Mouse (Mus musculus): Measurements from ENCODE around the gene Sppl2a. TPM values are rescaled to one million over a fixed set of nuclear protein-coding genes. Genes with fewer than 3 reads are reported as not detected.
"Not testable (repeated sequence)": the region's sequence is repeated elsewhere in the genome, so short reads cannot be mapped to it uniquely, and the experiment has no call there.

Gene Sppl2a
- 10 to 100 TPM; 52.7 to 55.7 TPM for total RNA-seq (2021)
- long read RNA-seq, experiment 1, full-length matches to known transcripts = 10 of 20 reads
- long read RNA-seq, experiment 1, partial matches to known transcripts = 3 of 20 reads
- long read RNA-seq, experiment 1, other reads (novel, unspliced or antisense) = 7 of 20 reads
- long read RNA-seq, experiment 2, full-length matches to known transcripts = 15 of 26 reads
- long read RNA-seq, experiment 2, partial matches to known transcripts = 3 of 26 reads
- long read RNA-seq, experiment 2, other reads (novel, unspliced or antisense) = 8 of 26 reads

DNA sequence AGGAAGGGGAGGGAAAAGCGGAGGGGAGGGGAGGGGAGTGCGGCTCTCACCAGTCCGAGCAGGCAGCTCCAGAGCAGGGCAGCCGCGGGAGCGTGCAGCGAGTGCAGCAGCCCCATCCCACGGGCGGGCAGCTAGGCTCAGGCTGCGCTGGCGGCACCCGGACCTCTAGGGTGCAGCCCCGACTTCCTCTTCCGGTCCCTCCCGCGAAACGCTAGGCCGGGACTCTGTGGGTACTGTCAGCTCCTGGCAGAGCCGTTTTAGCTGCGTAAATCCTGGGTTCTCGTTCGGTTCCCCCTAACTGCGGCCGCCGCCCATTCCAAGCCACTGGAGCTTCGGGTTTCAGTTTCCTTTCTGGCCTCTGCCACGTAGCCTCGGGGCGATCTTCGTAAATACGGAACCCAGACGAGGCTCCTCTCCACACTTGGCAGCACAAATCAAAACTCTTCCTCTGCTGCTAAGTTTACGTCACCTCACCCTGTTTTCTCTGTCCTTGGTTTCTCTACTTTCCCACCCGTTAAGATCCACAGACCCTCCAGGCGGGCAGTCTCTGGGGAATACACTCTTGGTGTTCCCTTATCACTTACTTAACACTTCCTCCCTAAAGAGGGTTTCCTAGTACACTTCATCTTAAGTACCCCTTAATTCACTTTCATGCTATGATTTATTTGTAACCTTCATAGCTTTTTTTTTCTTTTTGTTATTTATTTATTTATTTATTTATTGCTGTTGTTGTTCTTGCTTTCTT, at the start of gene Sppl2a:
Gene Sppl2a (minus strand): TSS at position 339 of the 745 bp plus-strand sequence.
- peak; percentile 88 for DNase-seq

DNA sequence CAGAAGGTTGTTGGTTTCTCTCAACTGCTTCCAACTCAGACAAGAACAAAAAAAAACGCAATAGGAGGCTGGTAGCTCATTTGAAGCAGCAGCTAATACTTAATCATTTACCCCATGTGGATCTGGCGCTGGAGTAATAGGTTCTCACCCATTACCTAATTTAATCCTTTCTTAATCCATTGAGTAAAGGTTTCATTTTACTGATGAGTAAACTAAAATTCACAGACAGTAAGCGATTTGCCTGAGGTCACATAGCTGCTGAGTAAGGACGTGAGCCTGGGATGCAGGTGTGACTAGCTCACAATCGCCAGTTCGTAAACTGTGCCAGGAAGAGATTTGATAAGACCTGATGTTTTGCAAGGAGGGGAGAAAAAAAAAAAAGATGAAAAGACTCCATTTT, 44.4 kb upstream of the Sppl2a start:
- DNase-seq = no peak

DNA sequence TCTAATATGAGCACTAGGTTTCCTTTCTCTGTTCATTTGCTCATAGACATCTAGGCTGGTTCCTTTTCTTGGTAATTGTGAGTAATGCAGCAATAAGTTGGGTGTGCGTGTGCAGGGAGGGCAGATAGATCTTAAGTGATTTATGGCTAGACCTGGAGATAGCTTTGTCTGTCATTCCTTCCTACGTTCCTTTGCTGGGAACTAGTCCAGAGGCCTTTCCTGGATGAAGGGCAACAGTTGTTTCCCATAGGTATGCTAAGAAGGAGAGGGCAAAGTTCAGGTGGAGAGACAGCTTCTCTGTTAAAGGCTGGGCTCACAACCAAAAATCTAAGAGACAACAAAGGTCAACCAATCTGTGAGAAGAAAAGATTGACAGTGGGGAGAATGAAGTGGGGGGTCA, 28.7 kb upstream of the Sppl2a start:
- no peak for DNase-seq

DNA sequence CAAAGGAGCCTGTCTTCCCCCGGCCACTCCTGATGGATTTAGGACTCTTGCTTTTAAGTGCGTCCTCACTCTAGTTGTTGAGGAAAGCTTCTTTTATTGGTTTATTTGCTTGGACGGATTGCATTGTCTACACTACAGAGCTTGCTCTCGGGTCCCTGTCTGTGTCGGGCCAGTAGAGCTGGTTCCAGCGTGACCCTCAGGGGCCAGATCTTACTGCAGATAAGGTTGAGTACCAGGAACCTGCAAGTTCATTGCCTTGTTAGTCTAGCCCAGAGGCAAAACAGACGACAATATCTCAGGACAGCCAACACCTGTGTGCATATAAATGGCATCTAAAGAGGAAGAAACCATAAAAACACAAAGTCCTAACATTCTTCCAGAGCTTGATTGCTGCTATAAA, 22.6 kb upstream of the Sppl2a start:
- DNase-seq = no peak

DNA sequence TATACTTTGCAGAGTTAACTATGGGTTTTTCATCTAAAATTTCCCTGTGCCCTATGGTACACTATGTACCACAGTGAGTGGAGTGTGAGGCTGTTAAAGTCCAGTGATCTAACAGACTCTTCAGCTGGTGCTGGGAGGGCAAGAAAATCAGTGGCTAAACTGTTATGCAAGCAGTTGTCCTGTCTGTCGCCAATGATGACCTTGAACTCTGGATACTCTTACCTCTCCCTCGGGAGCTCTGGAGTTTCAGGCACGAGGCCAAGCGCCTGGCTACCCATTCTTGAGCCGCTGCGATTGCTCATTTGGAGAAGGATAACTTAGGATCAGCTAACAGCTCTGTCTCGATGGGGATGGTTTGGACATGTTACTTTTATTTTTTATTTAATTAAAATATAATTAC, 18.1 kb upstream of the Sppl2a start:
- DNase-seq = peak; percentile 51

DNA sequence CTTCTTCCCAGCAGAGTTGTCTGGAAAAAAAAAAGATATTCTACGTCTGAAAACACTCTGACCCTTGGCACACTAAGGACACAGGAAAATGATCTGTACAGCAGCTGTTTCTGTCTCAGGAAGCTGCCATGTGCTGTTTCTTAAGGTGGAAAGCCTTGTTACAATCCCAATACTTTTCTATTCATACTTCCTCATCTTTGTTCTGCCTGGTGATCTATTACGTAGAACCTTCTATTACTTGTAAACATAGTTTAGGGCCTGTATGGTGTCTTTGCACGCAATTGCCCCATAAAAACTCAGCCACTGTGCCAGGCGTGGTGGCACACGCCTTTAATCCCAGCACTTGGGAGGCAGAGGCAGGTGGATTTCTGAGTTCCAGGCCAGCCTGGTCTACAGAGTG, 17.4 kb upstream of the Sppl2a start:
- DNase-seq = no peak

DNA sequence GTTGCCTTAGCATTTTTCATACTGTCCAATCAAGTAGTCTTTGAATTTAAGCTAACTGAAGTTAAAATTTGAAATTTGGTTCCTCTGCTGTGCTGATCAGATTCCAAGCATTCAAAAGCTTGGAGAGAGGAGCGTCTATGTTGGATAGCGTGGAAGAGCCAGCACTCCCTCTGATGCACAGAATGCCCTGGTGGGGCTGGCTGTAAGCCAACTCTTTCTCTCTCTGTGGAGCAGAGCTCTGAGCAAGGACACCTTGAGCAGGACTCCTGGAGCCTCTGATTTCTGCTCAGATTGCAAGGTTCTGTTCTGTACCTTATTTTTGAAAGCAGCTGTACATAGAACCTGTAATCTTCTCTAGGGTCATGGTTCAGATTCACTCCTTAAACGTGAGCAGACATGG, 16.8 kb upstream of the Sppl2a start:
- DNase-seq = peak; percentile 18

DNA sequence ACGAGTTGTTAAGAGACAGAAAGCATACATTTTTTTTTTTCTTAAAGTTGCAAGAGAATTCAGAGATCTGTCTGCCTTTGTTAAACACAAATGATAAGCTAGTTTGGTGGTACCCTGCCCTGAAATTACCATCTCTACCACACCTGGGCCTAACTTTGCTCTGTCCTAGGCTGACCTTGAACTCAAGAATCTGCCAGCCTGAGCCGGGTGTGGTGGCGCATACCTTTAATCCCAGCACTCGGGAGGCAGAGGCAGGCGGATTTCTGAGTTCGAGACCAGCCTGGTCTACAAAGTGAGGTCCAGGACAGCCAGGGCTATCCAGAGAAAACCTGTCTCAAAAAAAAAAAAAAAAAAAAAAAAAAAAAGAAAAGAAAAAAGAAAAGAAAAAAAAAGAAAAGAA, 16.3 kb upstream of the Sppl2a start:
- not testable (repeated sequence) for DNase-seq

DNA sequence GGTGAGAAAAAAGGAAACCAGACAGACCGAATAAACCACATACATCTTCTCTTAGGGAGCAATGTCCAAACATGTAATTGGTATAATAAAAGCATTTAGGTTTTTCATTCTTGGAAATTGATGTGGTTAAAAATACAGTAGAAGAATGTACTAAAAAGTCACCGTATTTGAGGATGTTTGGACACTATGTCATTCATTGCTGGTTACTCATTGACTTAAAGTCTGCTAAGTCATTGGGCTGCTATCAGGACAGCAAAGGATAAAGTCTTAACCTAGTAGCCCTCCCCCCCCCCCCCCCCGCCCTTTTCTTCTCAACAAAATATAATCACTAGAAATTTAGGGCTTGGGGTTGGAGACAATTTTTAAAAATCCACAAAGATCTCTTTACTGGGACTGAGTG, 15.2 kb upstream of the Sppl2a start:
- DNase-seq = no peak

DNA sequence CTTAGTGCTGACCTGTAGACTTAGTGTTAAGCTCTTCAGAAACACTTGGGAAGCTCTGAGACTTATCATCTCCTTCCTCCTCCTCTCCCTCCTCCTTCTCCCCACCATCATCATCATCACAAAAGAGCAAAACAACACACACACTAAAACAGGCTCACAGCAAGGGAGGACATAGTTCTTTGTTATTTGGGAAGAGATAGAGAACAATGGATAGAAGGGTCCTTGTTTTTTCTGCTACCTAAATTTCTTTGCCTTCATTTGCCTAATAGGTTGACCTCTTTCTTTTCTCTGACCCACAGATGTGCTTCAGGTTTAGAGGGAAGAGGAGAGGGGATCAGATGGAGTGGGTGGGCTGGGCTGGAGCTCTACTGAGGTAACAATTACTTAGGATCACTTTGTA, 14.6 kb upstream of the Sppl2a start:
- no peak for DNase-seq

DNA sequence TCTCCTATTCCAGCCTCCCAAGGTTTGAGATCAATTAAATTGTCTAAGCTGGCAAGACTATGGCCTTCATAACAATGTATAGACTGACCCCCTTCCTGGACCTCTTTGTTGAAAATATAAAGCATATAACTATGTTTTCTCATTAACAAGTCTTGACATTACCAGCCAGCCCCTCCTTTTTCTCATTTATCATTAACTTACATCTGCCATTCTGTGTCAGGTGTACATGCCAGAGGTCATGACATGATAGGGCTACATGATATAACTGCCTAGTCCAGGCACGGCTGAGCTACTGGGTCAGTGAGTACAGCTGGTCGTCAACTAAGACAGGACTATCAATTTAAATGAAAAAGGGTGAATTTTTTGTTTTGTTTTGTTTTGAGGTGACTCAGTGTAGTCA, 10.2 kb upstream of the Sppl2a start:
- no peak for DNase-seq

DNA sequence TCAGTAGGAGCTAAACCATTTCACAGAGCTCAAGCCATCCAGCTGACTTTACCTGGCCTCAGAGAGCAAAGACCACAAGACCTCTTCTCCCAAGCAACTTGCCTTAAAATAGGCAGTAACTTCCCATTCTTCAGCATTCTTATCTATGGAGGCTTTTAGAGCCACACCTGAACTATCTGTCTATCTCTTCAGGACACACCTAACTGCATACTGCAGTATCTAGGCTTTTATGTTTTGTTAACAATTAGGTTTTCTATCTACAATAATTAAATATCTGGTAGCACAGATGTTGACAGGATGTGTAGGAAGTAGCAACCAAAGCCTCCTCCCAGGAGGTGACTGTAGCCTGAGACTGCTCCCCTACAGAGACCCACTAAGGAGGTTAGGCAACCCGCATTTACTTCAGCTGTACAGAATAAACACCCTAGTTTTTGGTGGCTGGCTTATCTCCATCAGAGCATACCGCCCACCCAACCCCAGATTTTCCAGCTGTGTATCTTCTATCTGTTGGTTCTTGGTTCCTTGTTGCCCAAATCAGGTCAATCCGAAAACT, 7.4 kb upstream of the Sppl2a start:
- DNase-seq = no peak

DNA sequence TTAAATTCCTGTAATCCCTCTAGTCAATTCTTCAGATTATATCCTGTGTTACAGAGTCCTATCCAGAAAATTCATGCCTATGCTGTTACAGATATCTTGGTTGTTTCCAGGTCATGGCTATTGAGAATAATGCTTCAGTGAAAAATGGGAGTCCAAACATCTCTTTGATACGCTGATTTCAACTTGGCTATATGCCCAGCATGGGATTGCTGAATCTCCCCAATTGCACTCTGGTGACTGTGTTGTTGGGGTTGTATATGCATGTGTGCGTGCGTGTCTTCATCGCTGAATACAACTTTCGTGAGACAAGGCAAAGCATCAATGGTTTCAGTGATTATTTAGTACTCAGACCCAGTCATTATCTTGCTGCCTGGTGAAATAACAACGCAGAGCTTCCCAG, 5.0 kb upstream of the Sppl2a start:
- no peak for DNase-seq

DNA sequence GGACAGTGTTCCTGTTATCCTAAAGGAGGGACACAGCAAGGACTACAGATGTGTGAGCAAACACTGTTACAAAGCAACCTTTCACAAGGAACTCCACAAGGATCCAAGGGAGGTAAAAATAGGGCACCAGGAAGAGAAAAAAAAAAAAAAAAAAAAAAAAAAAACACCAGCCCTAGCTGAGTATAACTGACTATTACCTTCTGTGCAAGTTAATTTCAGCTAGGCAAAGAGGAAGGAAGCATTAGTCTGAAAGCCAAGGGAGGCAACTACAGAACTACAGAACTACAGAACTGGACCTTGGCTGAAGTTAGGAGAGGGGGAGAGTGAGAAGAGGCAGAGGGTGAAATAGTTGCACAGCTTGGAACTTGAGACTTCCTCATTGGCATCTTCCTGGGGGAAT, 886 bp upstream of the Sppl2a start:
- no peak for DNase-seq

DNA sequence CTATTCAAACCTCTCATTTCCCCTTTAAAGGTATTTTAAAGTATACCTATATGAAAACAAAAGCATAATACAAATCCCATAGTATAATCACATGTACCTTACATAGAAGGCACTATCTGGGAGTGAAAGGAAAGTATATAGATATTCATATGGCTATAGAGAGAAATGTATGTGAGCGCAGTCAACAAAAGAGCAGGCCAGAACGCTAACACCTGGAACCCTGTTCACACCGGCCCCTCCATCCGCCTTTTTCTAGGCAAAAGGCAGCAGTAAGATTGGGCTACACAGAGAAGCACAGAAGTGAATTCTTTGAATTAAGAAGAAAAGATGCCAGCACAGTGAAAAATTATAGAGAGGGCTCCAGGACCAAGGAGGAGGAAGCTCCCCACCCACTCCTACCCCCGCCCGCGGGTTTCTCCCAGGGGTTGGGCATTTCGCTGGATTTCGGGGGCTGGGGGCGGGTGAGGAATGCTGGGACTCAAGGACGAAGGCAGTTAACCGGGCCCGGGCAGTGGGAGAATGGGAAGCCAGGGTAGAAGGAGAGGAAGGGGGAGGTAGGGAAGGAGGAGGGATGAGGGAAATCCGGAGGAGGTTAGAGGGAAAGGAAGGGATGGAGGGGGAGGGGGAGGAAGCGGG, 656 bp downstream of the Sppl2a start:
- no peak for DNase-seq

DNA sequence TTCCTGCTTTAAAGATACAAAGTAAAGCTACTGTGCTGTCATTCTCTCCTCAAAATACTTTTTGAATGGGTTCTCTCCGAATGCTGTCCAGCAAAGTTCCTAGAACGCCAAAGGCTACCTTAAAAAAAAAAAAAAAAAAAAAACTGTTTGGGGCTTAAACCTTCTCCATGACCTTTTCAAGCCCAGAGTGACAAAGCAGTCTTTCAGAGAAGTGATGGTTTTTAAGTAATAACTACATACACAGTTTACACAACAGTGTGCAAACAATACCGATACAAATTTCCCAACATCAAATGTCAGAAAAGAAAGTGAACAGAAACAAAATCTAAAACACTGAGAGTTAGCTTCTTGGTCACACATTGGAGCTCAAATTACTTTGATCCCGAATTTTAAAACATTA, 1.3 kb downstream of the Sppl2a start:
- no peak for DNase-seq

DNA sequence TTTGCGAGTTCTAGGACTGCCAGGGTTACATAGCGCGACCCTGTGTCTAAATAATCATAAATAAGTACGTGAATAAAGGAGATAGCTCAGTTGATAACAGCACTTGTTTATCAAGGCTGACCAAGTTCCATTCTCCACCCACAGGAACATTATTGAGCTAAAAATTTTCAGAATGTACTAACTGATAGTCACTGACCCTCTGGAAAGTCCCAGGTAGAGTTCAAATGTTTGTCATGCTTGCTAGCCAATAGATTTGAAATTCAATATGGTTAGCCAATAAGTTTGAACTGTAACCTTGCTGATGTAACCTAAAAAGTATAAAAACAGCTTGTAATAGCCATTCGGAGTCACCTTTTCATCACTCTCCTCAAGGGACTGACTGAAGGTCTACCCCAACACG, 4.4 kb downstream of the Sppl2a start:
- DNase-seq = no peak

DNA sequence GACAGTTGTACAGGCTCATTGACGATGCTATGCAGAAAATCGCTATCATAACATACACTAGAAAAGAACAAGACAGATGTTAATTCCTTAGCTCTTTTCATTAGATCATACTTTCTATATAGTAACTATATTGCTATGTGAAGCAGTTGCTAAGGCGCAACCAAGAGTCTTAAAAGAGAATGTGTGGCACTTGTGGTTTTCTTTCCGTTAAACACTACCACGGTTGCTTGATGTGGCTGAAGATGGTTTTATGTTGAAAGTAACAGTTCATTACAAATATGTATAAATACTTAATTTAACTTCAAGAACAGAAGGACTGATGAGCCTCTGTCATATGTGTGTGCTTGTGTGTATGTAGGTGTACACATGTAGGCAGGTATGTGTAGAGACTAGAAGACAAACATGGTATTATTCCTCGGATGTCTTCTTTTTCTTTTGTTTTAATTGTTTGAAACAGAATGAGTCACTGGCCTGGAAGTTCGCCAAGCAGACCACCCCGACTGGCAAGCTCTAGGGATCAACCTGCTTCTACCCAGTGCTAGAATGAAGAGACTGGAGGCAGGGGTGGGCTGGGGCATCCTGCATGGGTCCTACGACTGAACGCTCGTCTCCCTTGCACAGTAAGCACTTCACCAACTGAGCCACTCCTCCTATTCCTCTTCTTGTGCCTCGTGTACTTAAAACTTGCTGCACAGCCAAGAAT, 12.5 kb downstream of the Sppl2a start:
- no peak for DNase-seq

DNA sequence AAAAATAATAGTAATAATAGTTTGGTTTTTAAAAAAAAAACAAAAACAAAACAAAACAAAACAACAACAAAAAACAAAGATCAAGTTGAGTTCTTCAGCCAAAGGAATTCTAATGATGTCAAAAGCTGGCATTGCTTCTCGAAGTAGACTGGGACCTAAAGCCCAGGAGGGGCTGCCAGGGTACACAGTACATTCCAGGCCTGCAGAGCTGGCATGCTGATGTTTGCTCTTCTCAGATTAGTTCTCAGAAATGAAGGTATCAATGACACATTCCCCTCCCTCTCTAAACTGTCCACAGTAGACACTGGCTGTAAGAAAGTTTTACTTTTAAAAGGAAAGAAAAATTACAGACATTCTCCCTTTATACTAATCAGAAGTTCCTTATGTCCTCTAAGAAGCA, 16.8 kb downstream of the Sppl2a start:
- no peak for DNase-seq

DNA sequence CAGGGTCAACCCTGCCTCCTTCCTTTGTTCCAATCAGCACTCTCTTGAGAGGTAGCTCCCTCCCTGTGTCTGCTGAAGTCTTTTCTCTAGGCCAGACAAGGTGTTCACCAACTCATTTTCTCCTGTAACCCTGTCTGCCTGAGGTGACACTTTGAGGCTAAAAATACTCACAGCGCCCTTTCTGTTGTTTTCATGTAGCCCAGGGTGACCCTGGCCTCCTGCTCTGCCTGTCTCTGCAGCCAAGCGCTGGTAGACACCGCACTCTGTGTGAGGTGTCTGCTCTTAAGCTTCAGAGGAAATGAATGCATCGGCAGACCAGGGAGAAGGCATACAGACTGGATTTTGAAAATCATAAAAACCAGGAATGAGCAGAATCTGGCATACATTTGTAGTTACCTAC, 18.9 kb downstream of the Sppl2a start:
- DNase-seq = no peak

DNA sequence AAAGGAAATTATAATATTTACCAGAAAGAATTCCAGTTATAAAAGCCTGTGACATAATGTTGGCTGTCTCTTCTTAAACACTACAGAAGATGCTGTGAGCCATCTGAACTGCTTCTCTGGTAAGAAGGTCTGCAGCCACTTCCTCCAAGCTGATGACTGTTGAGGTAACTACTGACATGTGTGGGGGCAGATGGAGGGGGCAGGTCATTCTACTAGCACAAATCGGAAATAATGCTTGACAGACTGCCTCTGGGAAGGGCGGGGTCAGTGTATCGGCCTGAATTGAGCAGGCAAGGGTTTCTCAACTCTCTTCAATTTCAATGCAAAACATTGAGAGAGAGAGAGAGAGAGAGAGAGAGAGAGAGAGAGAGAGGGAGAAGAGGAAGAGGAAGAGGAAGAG, 28.9 kb downstream of the Sppl2a start:
- DNase-seq = no peak

DNA sequence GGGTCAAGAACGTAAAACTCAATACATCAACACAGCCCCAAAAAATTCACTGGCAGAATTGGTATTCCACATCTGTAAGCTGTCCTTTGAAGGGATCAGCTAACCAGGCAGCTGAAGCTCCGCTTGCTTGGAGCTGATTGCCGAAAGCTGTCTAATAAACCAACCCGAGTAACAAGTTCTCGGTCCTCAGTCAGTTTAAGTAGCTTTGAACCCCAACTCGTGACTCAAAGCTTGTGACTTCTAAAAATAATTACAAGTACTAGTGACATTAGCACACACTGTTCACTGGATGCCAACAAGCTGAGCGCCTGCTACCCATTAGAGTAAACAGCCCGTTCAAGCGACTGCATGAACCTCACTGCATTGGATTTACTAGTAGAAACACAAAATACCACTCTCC, 35.5 kb downstream of the Sppl2a start:
- DNase-seq = no peak

DNA sequence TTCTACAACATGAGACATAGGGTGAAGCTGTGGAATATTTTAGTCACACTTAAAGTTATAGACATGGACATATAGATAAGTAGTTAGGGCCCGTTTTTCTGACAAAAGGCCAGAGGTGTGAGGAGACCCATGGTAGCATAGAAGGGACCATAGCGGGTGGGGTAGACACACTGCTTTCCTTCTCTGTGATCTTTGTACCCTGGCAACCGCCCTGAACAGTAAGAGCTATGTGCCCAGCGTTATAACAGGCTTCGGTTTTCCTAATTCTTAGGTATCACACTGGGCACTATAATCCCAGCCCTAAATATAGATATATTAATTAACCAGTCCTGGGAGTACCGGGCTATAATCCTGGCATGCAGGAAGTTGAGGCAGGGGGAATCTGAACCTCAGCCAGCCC, 36.1 kb downstream of the Sppl2a start:
- no peak for DNase-seq

Data from gastrocnemius, postnatal 10 days (tissue).